Mouse (Mus musculus) layer of hippocampus, postnatal 36 days (tissue): ENCODE results near the gene Ggnbp2. TPM values are rescaled to one million over a fixed set of nuclear protein-coding genes. Genes with fewer than 3 reads are reported as not detected.

ENCODE experiments used
- DNase-seq, 2 experiments: peaks; one replicate each; pipeline ENCODE4 v3.0.0; 2022
- microRNA-seq, 2 experiments: library from miRNA; unstranded; fragments of <30 nt; microRNA quantifications; one replicate each; pipeline ENCODE4 v1.2.0; 2021
- total RNA-seq, 2 experiments: library from RNA; stranded (reverse); gene quantifications; 2 replicates each; pipeline ENCODE4 v1.2.3; 2021

The Ggnbp2 gene
- total RNA-seq, 2 experiments from 2014 or later = 82.3 to 84.1 TPM

GRCm38 (mm10) chr11:84823484-84823897, 47.1 kb downstream of the Ggnbp2 start:
- no peak for DNase-seq

- no peak for DNase-seq
Measured at GRCm38 (mm10) chr11:84822487-84822886, 48.1 kb downstream of the Ggnbp2 start.

GRCm38 (mm10) chr11:84821131-84821770, 49.4 kb downstream of the Ggnbp2 start:
- no peak for DNase-seq

- DNase-seq = peak; percentile 91 to 93
Measured at GRCm38 (mm10) chr11:84818961-84819692, 51.5 kb downstream of the Ggnbp2 start, which contains the start of gene Mrm1. Mrm1 (minus strand) TSS chr11:84819515.

- DNase-seq = peak; percentile 66 to 71
Measured at GRCm38 (mm10) chr11:84818085-84818960, 52.3 kb downstream of the Ggnbp2 start.

GRCm38 (mm10) chr11:84817362-84817761, 53.3 kb downstream of the Ggnbp2 start:
- no peak for DNase-seq

GRCm38 (mm10) chr11:84813724-84814510, 56.7 kb downstream of the Ggnbp2 start:
- DNase-seq = peak; percentile 70 to 75

GRCm38 (mm10) chr11:84804373-84804772, 66.2 kb downstream of the Ggnbp2 start:
- no peak for DNase-seq

- peak; percentile 56 to 60 for DNase-seq
Measured at GRCm38 (mm10) chr11:84797627-84798353, 72.8 kb downstream of the Ggnbp2 start.

- no peak for DNase-seq
Measured at GRCm38 (mm10) chr11:84797026-84797425, 73.6 kb downstream of the Ggnbp2 start.

- peak; percentile 70 to 77 for DNase-seq
Measured at GRCm38 (mm10) chr11:84794496-84795113, 76.0 kb downstream of the Ggnbp2 start.

- no peak for DNase-seq
Measured at GRCm38 (mm10) chr11:84793545-84793944, 77.1 kb downstream of the Ggnbp2 start.

GRCm38 (mm10) chr11:84790383-84790782, 80.2 kb downstream of the Ggnbp2 start:
- no peak for DNase-seq

Small RNA genes within 50 kb of the gene (microRNA-seq; reads per million reads assigned to microRNA genes)
- 0 reads per million in 2 experiments for gene Gm23564

Other genes with a start within 250 kb of the Ggnbp2 start
- gene Mrm1, start 51.3 kb downstream of the Ggnbp2 start, total RNA-seq = 10 to 100 TPM in 1 of 2 experiments, 1 to 10 TPM in 1; 7.9 to 13.3 TPM
- 1 to 10 TPM; 5.3 to 7.6 TPM for gene Dhrs11, start 41.8 kb downstream of the Ggnbp2 start, total RNA-seq
- gene Myo19, start 9.3 kb upstream of the Ggnbp2 start, total RNA-seq = 1 to 10 TPM; 7.0 to 8.6 TPM
- 1 to 10 TPM; 8.2 to 8.4 TPM for gene Pigw, start 9.5 kb upstream of the Ggnbp2 start, total RNA-seq
- gene Znhit3, start 45.5 kb upstream of the Ggnbp2 start, total RNA-seq = 10 to 100 TPM; 31.3 to 33.7 TPM
- gene Car4, start 87.0 kb upstream of the Ggnbp2 start, total RNA-seq = 10 to 100 TPM; 81.8 to 83.1 TPM